Mouse (Mus musculus) myocyte (in vitro differentiated cells): ENCODE results near the gene Rnf114. TPM values are rescaled to one million over a fixed set of nuclear protein-coding genes. Genes with fewer than 3 reads are reported as not detected.

Experiments
- H3K27me3 ChIP-seq: one replicate; pipeline ENCODE4 v1.6.1; 2011; ENCODE audit not compliant: control insufficient read depth, insufficient read depth, insufficient read length
- H3K36me3 ChIP-seq: one replicate; pipeline ENCODE4 v1.6.1; 2011; ENCODE audit not compliant: control insufficient read depth, insufficient read depth
- H3K4me2 ChIP-seq: one replicate; pipeline ENCODE4 v1.6.1; 2011; ENCODE audit warnings: low read depth, control low read depth
- H3K4me3 ChIP-seq: one replicate; pipeline ENCODE4 v1.5.1; 2011; ENCODE audit warnings: mild to moderate bottlenecking, control low read depth, moderate library complexity
- H3K79me2 ChIP-seq: one replicate; pipeline ENCODE4 v1.6.1; 2011; ENCODE audit not compliant: control insufficient read depth, insufficient read depth
- H3ac ChIP-seq: one replicate; pipeline ENCODE4 v1.6.1; 2011; ENCODE audit not compliant: control insufficient read depth, insufficient read length
- CEBPB ChIP-seq: IDR thresholded peaks from 2 replicates; pipeline ENCODE4 v1.6.1; 2011; ENCODE audit warnings: mild to moderate bottlenecking, moderate library complexity; ENCODE audit not compliant: poor library complexity, insufficient read depth, severe bottlenecking
- E2F4 ChIP-seq: IDR thresholded peaks from one replicate; pipeline ENCODE4 v1.6.1; 2011; ENCODE audit warnings: mild to moderate bottlenecking, control low read depth, moderate library complexity; ENCODE audit not compliant: insufficient read depth
- MAX ChIP-seq: IDR thresholded peaks from one replicate; pipeline ENCODE4 v1.6.1; 2011; ENCODE audit warnings: low read depth, mild to moderate bottlenecking, control low read depth
- MYOD1 ChIP-seq, 3 experiments: IDR thresholded peaks; one replicate each; pipeline ENCODE4 v1.6.1; 2011; ENCODE audit warnings: control low read depth in 2 of 3, low read depth in 2 of 3, mild to moderate bottlenecking in 2 of 3, moderate library complexity in 1 of 3; ENCODE audit not compliant: insufficient read length in 2 of 3, control insufficient read depth in 1 of 3
- MYOG ChIP-seq, 3 experiments: IDR thresholded peaks; one replicate each; pipeline ENCODE4 v1.6.1; 2011; ENCODE audit warnings: control low read depth in 2 of 3, low read depth in 2 of 3, mild to moderate bottlenecking in 2 of 3; ENCODE audit not compliant: insufficient read length in 2 of 3, control insufficient read depth in 1 of 3, insufficient read depth in 1 of 3
- POLR2A ChIP-seq: IDR thresholded peaks from one replicate; pipeline ENCODE4 v1.6.1; 2011; ENCODE audit warnings: low read depth, mild to moderate bottlenecking, control low read depth, moderate library complexity; ENCODE audit not compliant: insufficient read length
- POLR2AphosphoS2 ChIP-seq: IDR thresholded peaks from one replicate; pipeline ENCODE4 v1.6.1; 2011; ENCODE audit warnings: low read depth, control low read depth; ENCODE audit not compliant: insufficient read length
- REST ChIP-seq: IDR thresholded peaks from one replicate; pipeline ENCODE4 v1.6.1; 2011; ENCODE audit warnings: mild to moderate bottlenecking, control low read depth, moderate library complexity; ENCODE audit not compliant: insufficient read depth, insufficient read length
- SRF ChIP-seq: IDR thresholded peaks from one replicate; pipeline ENCODE4 v1.6.1; 2011; ENCODE audit warnings: low read depth; ENCODE audit not compliant: control insufficient read depth, insufficient read length
- TCF12 ChIP-seq: IDR thresholded peaks from one replicate; pipeline ENCODE4 v1.6.1; 2011; ENCODE audit warnings: mild to moderate bottlenecking, control low read depth; ENCODE audit not compliant: poor library complexity, insufficient read depth, severe bottlenecking
- TCF3 ChIP-seq: IDR thresholded peaks from one replicate; pipeline ENCODE4 v1.6.1; 2011; ENCODE audit warnings: low read depth, control low read depth; ENCODE audit not compliant: insufficient read length
- USF1 ChIP-seq: IDR thresholded peaks from one replicate; pipeline ENCODE4 v1.6.1; 2011; ENCODE audit warnings: low read depth, mild to moderate bottlenecking, control low read depth, moderate library complexity
- polyA plus RNA-seq: library from polyadenylated mRNA; unstranded; fragments of >200 nt; fragmentation: generic; extraction: Trizol; gene quantifications from one replicate; pipeline ENCODE4 v1.2.1, GENCODE M21; 2012; ENCODE audit warnings: missing spikeins

Gene Rnf114
- polyA plus RNA-seq, 1 experiment: 40.9 TPM

- Histone ChIP-seq H3ac (no peak overlapping the region), H3K27me3 (no peaks in the 10 kb centered on the region), H3K36me3 (peaks cover 18% of the 10 kb centered on the region), H3K79me2 (peaks cover 85% of the 10 kb centered on the region), H3K4me3 (no peak overlapping the region), H3K4me2 (no peak overlapping the region)
- TF ChIP-seq MYOG (IDR thresholded peaks at IDR 0.05; ENCODE audit: control insufficient read depth in 1 of 3, insufficient read depth in 1 of 3, insufficient read length in 2 of 3, low read depth in 2 of 3): no peak
- TF ChIP-seq REST: no peak
- no peak for TF ChIP-seq MYOD1 (IDR thresholded peaks at IDR 0.05; ENCODE audit: control insufficient read depth in 1 of 3, insufficient read length in 2 of 3, low read depth in 2 of 3)
- TF ChIP-seq TCF3: no peak
- TF ChIP-seq CEBPB: no peak
- no peak for TF ChIP-seq USF1
- TF ChIP-seq POLR2AphosphoS2: no peak
- TF ChIP-seq POLR2A: no peak
- TF ChIP-seq SRF: no peak
- no peak for TF ChIP-seq MAX
- TF ChIP-seq TCF12: no peak
- TF ChIP-seq E2F4: no peak
Measured at GRCm38 (mm10) chr2:167487551-167487950, 4.9 kb upstream of the Rnf114 start.

GRCm38 (mm10) chr2:167487994-167488393 is 4.5 kb upstream of the Rnf114 start:
- TF ChIP-seq TCF12 (no peak), REST (no peak)
- H3K27me3 ChIP-seq: no peaks in the 10 kb centered on the region
- H3K36me3 ChIP-seq: peaks cover 15% of the 10 kb centered on the region
- no peak overlapping the region for H3K4me3 ChIP-seq
- no peak overlapping the region for H3ac ChIP-seq
- no peak overlapping the region for H3K4me2 ChIP-seq
- peaks cover 82% of the 10 kb centered on the region for H3K79me2 ChIP-seq

- Histone ChIP-seq H3K27me3 (no peaks in the 10 kb centered on the region), H3K36me3 (peaks cover 8% of the 10 kb centered on the region), H3K4me3 (peak overlapping the region; percentile 95), H3K4me2 (peak overlapping the region; percentile 95), H3ac (peak overlapping the region; percentile 90), H3K79me2 (peaks cover 65% of the 10 kb centered on the region)
- peak; percentile 27 for TF ChIP-seq POLR2A
- TF ChIP-seq USF1: no peak
- TF ChIP-seq CEBPB: peak; percentile 86
- TF ChIP-seq MAX: peak; percentile 47
Measured at GRCm38 (mm10) chr2:167490813-167491525, 1.5 kb upstream of the Rnf114 start.

GRCm38 (mm10) chr2:167492713-167493636 is 530 bp downstream of the Rnf114 start, which contains the start of gene Spata2:
Gene Spata2, minus strand, starts transcription at chr2:167492887.
- H3K4me2 ChIP-seq: peak within 1 kb of the TSS; percentile 95
- TF ChIP-seq E2F4 (no peak), USF1 (no peak), POLR2A (peak; percentile 88), TCF12 (no peak), MYOD1 (IDR thresholded peaks at IDR 0.05; ENCODE audit: control insufficient read depth in 1 of 3, insufficient read length in 2 of 3, low read depth in 2 of 3) (no peak), REST (no peak), POLR2AphosphoS2 (peak; percentile 70), SRF (no peak)
- H3K4me3 ChIP-seq: peak within 1 kb of the TSS; percentile 95
- peaks cover 45% of the 10 kb centered on the region for H3K79me2 ChIP-seq
- peak within 1 kb of the TSS; percentile 90 for H3ac ChIP-seq
- H3K36me3 ChIP-seq: no peaks in the 10 kb centered on the region
- H3K27me3 ChIP-seq: no peaks in the 10 kb centered on the region

GRCm38 (mm10) chr2:167496437-167496836 is 4.0 kb downstream of the Rnf114 start:
- peaks cover 10% of the 10 kb centered on the region for H3K79me2 ChIP-seq
- TF ChIP-seq REST: no peak
- no peak overlapping the region for H3K4me2 ChIP-seq
- no peaks in the 10 kb centered on the region for H3K36me3 ChIP-seq
- no peak overlapping the region for H3K4me3 ChIP-seq
- H3K27me3 ChIP-seq: no peaks in the 10 kb centered on the region
- no peak overlapping the region for H3ac ChIP-seq
